Comparison of ENCODE assay signal across 9 mouse cellular contexts in the genomic region with DNA sequence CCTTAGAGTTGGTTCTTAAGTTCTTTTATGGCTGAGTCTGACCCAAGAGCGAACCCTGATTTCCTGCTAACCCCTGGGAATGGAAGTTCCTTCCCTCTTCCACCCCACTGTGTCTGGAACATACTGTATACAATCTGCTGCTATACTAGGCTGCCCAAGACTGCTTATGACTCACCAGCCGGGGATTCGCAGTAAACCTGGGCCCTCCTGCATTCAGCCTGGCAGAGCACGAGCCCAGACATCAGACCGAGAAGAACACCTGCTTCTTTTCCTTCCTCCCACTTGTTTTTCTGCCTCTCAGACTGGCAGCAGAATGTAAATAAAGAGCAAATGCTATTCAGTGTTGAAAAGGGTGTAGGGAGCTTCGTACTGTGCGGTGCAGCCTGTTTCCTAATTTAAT. TPM values are rescaled to one million over a fixed set of nuclear protein-coding genes. Genes with fewer than 3 reads are reported as not detected.
DNase-seq lines count a peak whose midpoint lies in the region; ATAC-seq and TF ChIP-seq lines count a peak whose summit lies in the region.
"Had no signal": no experiment of that assay in that cellular context is flagged by ENCODE, and none has a peak within 500 bp of the region (broad histone marks: within the 10 kb centered on the region; RNA-seq: fewer than 3 reads in every experiment).

No protein-coding gene starts in this region.

- intact Hi-C loops in left cerebral cortex, postnatal 25 days (cut with DNase I), result no loop called here

- no peaks in the 10 kb centered on the region for H3K9me3 ChIP-seq in lung, postnatal 0 days (ENCODE audit: low read length)
- H3K9me3 ChIP-seq in liver, embryonic 12.5 days (replicated peaks), result no peaks in the 10 kb centered on the region
- H3K9me3 ChIP-seq: heart, embryonic 12.5 days; midbrain, embryonic 10.5 days had no signal

- H3K27me3 ChIP-seq in lung, postnatal 0 days (replicated peaks; ENCODE audit: insufficient read depth, low read length), result no peaks in the 10 kb centered on the region
- peaks cover 6% of the 10 kb centered on the region; the same call in 1 of the 2 replicates for H3K27me3 ChIP-seq in liver, embryonic 12.5 days (replicated peaks)
- H3K27me3 ChIP-seq: heart, embryonic 12.5 days had no signal

- TF ChIP-seq EP300 in lung, postnatal 0 days (IDR thresholded peaks at IDR 0.05), result 0 out of 2 replicates have a peak, but pooled peaks have one; percentile 10

- peaks cover 3% of the 10 kb centered on the region; the same call in 1 of the 2 replicates for H3K4me1 ChIP-seq in lung, postnatal 0 days (ENCODE audit: insufficient read depth, low read depth, low read length)
- H3K4me1 ChIP-seq in liver, embryonic 12.5 days, result no peaks in the 10 kb centered on the region

- DNase-seq in lung, postnatal 0 days (ENCODE audit: low spot score), result peak; percentile 43
- no peak for DNase-seq in lung, adult 18-20 months
- peak; percentile 64 to 66 for DNase-seq in cerebellum, postnatal 36 days
- peak; percentile 65 to 87 for DNase-seq in left cerebral cortex, postnatal 25 days (ENCODE audit: low spot score in 2 of 2)
- peak; percentile 73 for DNase-seq in thymus, postnatal 4 days

- no peak overlapping the region for H3K4me3 ChIP-seq in lung, postnatal 0 days (ENCODE audit: low read depth, low read length)
- no peak overlapping the region for H3K4me3 ChIP-seq in liver, embryonic 12.5 days
- H3K4me3 ChIP-seq: heart, embryonic 12.5 days; midbrain, embryonic 10.5 days had no signal

- no peak overlapping the region for H3K27ac ChIP-seq in lung, postnatal 0 days (ENCODE audit: low read length)
- H3K27ac ChIP-seq in liver, embryonic 12.5 days, result no peak overlapping the region
- H3K27ac ChIP-seq: midbrain, embryonic 10.5 days had no signal

- H3K36me3 ChIP-seq in lung, postnatal 0 days (ENCODE audit: insufficient read depth, low read length), result no peaks in the 10 kb centered on the region
- H3K36me3 ChIP-seq in liver, embryonic 12.5 days, result no peaks in the 10 kb centered on the region
- H3K36me3 ChIP-seq: heart, embryonic 12.5 days; midbrain, embryonic 10.5 days had no signal

- no peak overlapping the region for H3K9ac ChIP-seq in lung, postnatal 0 days (replicated peaks; ENCODE audit: low read depth)
- H3K9ac ChIP-seq in liver, embryonic 12.5 days, result no peak overlapping the region
- H3K9ac ChIP-seq: heart, embryonic 12.5 days had no signal

- H3K4me2 ChIP-seq in lung, postnatal 0 days (replicated peaks; ENCODE audit: low read depth, low read length), result no peak overlapping the region
- H3K4me2 ChIP-seq in liver, embryonic 12.5 days, result no peak overlapping the region
- H3K4me2 ChIP-seq: heart, embryonic 12.5 days had no signal

- TF ChIP-seq CTCF in lung, postnatal 0 days (IDR thresholded peaks at IDR 0.05), result no peak

- peak; percentile 63 for ATAC-seq in lung, postnatal 0 days
- no peak for ATAC-seq in liver, embryonic 12.5 days
- ATAC-seq in megakaryocyte, adult 5-6 weeks (ENCODE audit: poor library complexity, severe bottlenecking), result no peak

- WGBS in lung, postnatal 0 days, result 37% methylated on average over 7 of the region's 7 CpGs
- WGBS in liver, embryonic 12.5 days (ENCODE audit: insufficient replicate concordance), result 67% methylated on average over 7 of the region's 7 CpGs

RNA-seq across cellular contexts. Expression of a gene that starts 24.7 kb away (rescaled TPM):
- polyA plus RNA-seq in lung, postnatal 0 days (2015; fragmentation: Nextera tagmentation; extraction: Ambion mirVana), result 127 and 140 TPM in 2 replicates
- 100 to 1,000 TPM; 544 to 569 TPM for total RNA-seq in left cerebral cortex, postnatal 25 days (2021)
- polyA plus RNA-seq in liver, embryonic 12.5 days (2016; fragmentation: Nextera tagmentation; extraction: Ambion mirVana), result 156 and 159 TPM in 2 replicates
- 71.2 and 74.6 TPM in 2 replicates for total RNA-seq in megakaryocyte, adult 5-6 weeks (2015)
- total RNA-seq in megakaryocyte, adult 5-6 weeks (2017), result 116 and 128 TPM in 2 replicates

RNA-seq across cellular contexts. Expression of a gene that starts 53.1 kb away (rescaled TPM):
- polyA plus RNA-seq in lung, postnatal 0 days (2015; fragmentation: Nextera tagmentation; extraction: Ambion mirVana), result 14.7 and 14.8 TPM in 2 replicates
- total RNA-seq in left cerebral cortex, postnatal 25 days (2021), result 1 to 10 TPM; 3.5 to 4.1 TPM
- 3.8 and 4.4 TPM in 2 replicates for polyA plus RNA-seq in liver, embryonic 12.5 days (2016; fragmentation: Nextera tagmentation; extraction: Ambion mirVana)
- total RNA-seq in megakaryocyte, adult 5-6 weeks (2015), result 6.9 and 9.4 TPM in 2 replicates
- 1.2 and 1.8 TPM in 2 replicates for total RNA-seq in megakaryocyte, adult 5-6 weeks (2017)

Comparison
In these comparisons a context has a peak if more than half of its experiments do, and no peak if none do; other contexts are left out.
1. DNase-seq: peak in lung, postnatal 0 days (single experiment), cerebellum, postnatal 36 days (2 of 2), left cerebral cortex, postnatal 25 days (2 of 2) and thymus, postnatal 4 days (single experiment); none in lung, adult 18-20 months (0 of 2).
2. RNA of a gene that starts 24.7 kb away (total RNA-seq): 544 to 569 TPM in left cerebral cortex, postnatal 25 days; 71.2 to 128 TPM in megakaryocyte, adult 5-6 weeks; every median in the first group is over 4 times any median in the second.